Mouse (Mus musculus): Measurements from ENCODE around the gene Aff4.

DNA sequence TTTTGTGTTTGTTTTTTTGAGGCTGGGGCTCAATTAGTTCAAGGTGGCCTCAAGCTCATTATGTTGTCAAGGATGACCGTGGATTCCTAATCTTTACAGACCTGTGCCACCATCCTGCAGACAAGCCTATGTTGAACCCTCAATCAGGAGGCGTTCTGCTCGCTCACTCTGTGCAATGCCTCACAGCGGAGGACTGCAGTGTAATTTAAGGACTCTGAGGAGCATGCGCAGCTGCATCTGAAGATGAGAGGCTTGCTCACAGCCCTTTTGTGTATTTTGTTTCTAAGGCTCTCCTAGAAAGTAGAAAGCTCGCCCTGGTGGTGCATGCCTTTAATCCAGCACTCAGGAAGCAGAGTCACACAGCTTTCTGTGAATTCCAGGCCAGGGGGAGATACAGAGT, 33.6 kb upstream of the Aff4 start:
- TF ChIP-seq CTCF (IDR thresholded peaks at IDR 0.05; ENCODE audit: extremely low read depth, insufficient read depth, low read length) (no peak), POLR2A (IDR thresholded peaks at IDR 0.05; ENCODE audit: extremely low read depth, insufficient read depth, low read length) (peak; percentile 64)
